ENCODE assay signal across 12 mouse cellular contexts in genomic region chr8:94922602-94923001, GRCm38 (mm10). TPM values are rescaled to one million over a fixed set of nuclear protein-coding genes. Genes with fewer than 3 reads are reported as not detected.
A peak's percentile ranks its signal among the peaks of the same experiment; 100 is the strongest.
DNase-seq lines count a peak whose midpoint lies in the region; ATAC-seq and TF ChIP-seq lines count a peak whose summit lies in the region.
"Had no signal": no experiment of that assay in that cellular context is flagged by ENCODE, and none has a peak within 500 bp of the region (broad histone marks: within the 10 kb centered on the region; RNA-seq: fewer than 3 reads in every experiment).

No protein-coding gene starts in this region.

- H3K9ac ChIP-seq in liver, embryonic 11.5 days (ENCODE audit: low read depth, low read length), result peak overlapping the region; percentile 52

- H3K36me3 ChIP-seq in kidney, adult 2 months (ENCODE audit: control insufficient read depth, insufficient read depth, low read length), result no peaks in the 10 kb centered on the region
- no peaks in the 10 kb centered on the region for H3K36me3 ChIP-seq in liver, embryonic 11.5 days (ENCODE audit: control insufficient read depth, insufficient read depth, low read length)

- TF ChIP-seq POLR2A in kidney, adult 2 months (IDR thresholded peaks at IDR 0.05; ENCODE audit: low read depth, low read length), result no peak

- no peaks in the 10 kb centered on the region for H3K9me3 ChIP-seq in liver, embryonic 11.5 days (ENCODE audit: control insufficient read depth, low read length)

- H3K4me2 ChIP-seq in liver, embryonic 11.5 days, result peak overlapping the region; percentile 59

- no peak for TF ChIP-seq CTCF in kidney, adult 2 months (conservative IDR thresholded peaks at IDR 0.05; ENCODE audit: insufficient read depth, insufficient read length, low read depth, low read length)

- 42% methylated on average over 8 of the region's 8 CpGs for WGBS in kidney, adult 2 months
- 16% methylated on average over 8 of the region's 8 CpGs for WGBS in liver, embryonic 11.5 days

- H3K4me1 ChIP-seq in kidney, adult 2 months (ENCODE audit: control insufficient read depth, insufficient read depth, low read length), result no peaks in the 10 kb centered on the region
- peaks cover 36% of the 10 kb centered on the region for H3K4me1 ChIP-seq in liver, embryonic 11.5 days (replicated peaks; ENCODE audit: control insufficient read depth, insufficient read depth, low read length)

- H3K27ac ChIP-seq in kidney, adult 2 months (ENCODE audit: insufficient read depth, low read depth, low read length), result no peak overlapping the region
- peak overlapping the region; percentile 90 for H3K27ac ChIP-seq in liver, embryonic 11.5 days (ENCODE audit: low read depth, low read length)

- no peaks in the 10 kb centered on the region for H3K27me3 ChIP-seq in kidney, adult 2 months (replicated peaks; ENCODE audit: control insufficient read depth, insufficient read depth, low read length)
- no peaks in the 10 kb centered on the region for H3K27me3 ChIP-seq in liver, embryonic 11.5 days (replicated peaks; ENCODE audit: control insufficient read depth, insufficient read depth, low read length)

- no peak overlapping the region for H3K4me3 ChIP-seq in kidney, adult 2 months (ENCODE audit: insufficient read depth, low read depth, low read length)
- H3K4me3 ChIP-seq in liver, embryonic 11.5 days (ENCODE audit: low read depth, low read length), result peak overlapping the region; percentile 24; the same call in 1 of the 2 replicates

- peak; percentile 49 for ATAC-seq in granulocyte monocyte progenitor cell, adult 5-6 weeks (replicated peaks; ENCODE audit: poor library complexity, severe bottlenecking)
- peak; percentile 80 for ATAC-seq in liver, embryonic 11.5 days (replicated peaks; ENCODE audit: low FRiP score)
- ATAC-seq in megakaryocyte progenitor cell, adult 5-6 weeks (replicated peaks; ENCODE audit: poor library complexity), result peak; percentile 68

- peak; percentile 37 for DNase-seq in kidney, adult 2 months
- DNase-seq in kidney, postnatal 4 days, result no peak
- DNase-seq in liver, embryonic 11.5 days (ENCODE audit: low spot score), result no peak
- DNase-seq in left cerebral cortex, adult 8-10 months (ENCODE audit: low spot score in 2 of 2), result no peak
- DNase-seq in ovary, adult 18-20 months (ENCODE audit: low spot score), result no peak
- no peak for DNase-seq in testis, postnatal 14 days (ENCODE audit: low spot score)
- DNase-seq: adrenal gland, postnatal 10 days; cerebellum, postnatal 25 days; kidney, postnatal 10 days; spleen, adult 18-20 months had no signal

RNA-seq across cellular contexts. Expression of gene Adgrg5, which starts 0.9 kb away (rescaled TPM):
- 0.56 and 2.6 TPM in 2 replicates for polyA plus RNA-seq in kidney, adult 2 months (2012; rRNA removed)
- not detected in 2 replicates for total RNA-seq in granulocyte monocyte progenitor cell, adult 5-6 weeks (2014; fragmentation: Nextera tagmentation)
- not detected in 2 replicates for total RNA-seq in granulocyte monocyte progenitor cell, adult 5-6 weeks (2017)
- polyA plus RNA-seq in liver, embryonic 11.5 days (2014; fragmentation: Nextera tagmentation; extraction: Ambion mirVana), result 1.9 and 2.0 TPM in 2 replicates
- total RNA-seq in megakaryocyte progenitor cell, adult 5-6 weeks (2015), result 0.17 TPM in 1 of 2 replicates, not detected in the other
- total RNA-seq in megakaryocyte progenitor cell, adult 5-6 weeks (2017), result not detected in 2 replicates
- under 1 TPM in 3 of 4 experiments, not detected in 1; 0.17 to 0.95 (median 0.46) TPM for total RNA-seq in left cerebral cortex, adult 8-10 months (2022)

RNA-seq across cellular contexts. Expression of gene Ccdc102a, which starts 4.7 kb away (rescaled TPM):
- polyA plus RNA-seq in kidney, adult 2 months (2012; rRNA removed), result 5.7 and 6.8 TPM in 2 replicates
- not detected in 2 replicates for total RNA-seq in granulocyte monocyte progenitor cell, adult 5-6 weeks (2014; fragmentation: Nextera tagmentation)
- total RNA-seq in granulocyte monocyte progenitor cell, adult 5-6 weeks (2017), result 0.34 and 1.5 TPM in 2 replicates
- 16.4 and 17.6 TPM in 2 replicates for polyA plus RNA-seq in liver, embryonic 11.5 days (2014; fragmentation: Nextera tagmentation; extraction: Ambion mirVana)
- total RNA-seq in megakaryocyte progenitor cell, adult 5-6 weeks (2015), result 0.25 and 0.32 TPM in 2 replicates
- 1.2 and 1.3 TPM in 2 replicates for total RNA-seq in megakaryocyte progenitor cell, adult 5-6 weeks (2017)
- total RNA-seq in left cerebral cortex, adult 8-10 months (2022), result 1 to 10 TPM; 1.2 to 2.2 (median 1.8) TPM

RNA-seq across cellular contexts. Expression of gene Dok4, which starts 46.5 kb away (rescaled TPM):
- 20.2 and 21.7 TPM in 2 replicates for polyA plus RNA-seq in kidney, adult 2 months (2012; rRNA removed)
- not detected in 2 replicates for total RNA-seq in granulocyte monocyte progenitor cell, adult 5-6 weeks (2014; fragmentation: Nextera tagmentation)
- 0.13 and 0.62 TPM in 2 replicates for total RNA-seq in granulocyte monocyte progenitor cell, adult 5-6 weeks (2017)
- 13.2 and 13.9 TPM in 2 replicates for polyA plus RNA-seq in liver, embryonic 11.5 days (2014; fragmentation: Nextera tagmentation; extraction: Ambion mirVana)
- total RNA-seq in megakaryocyte progenitor cell, adult 5-6 weeks (2015), result 0.49 TPM in 1 of 2 replicates, not detected in the other
- total RNA-seq in megakaryocyte progenitor cell, adult 5-6 weeks (2017), result 0.14 and 0.37 TPM in 2 replicates
- 10 to 100 TPM; 15.1 to 18.3 (median 17.3) TPM for total RNA-seq in left cerebral cortex, adult 8-10 months (2022)

RNA-seq across cellular contexts. Expression of gene Adgrg1, which starts 51.9 kb away (rescaled TPM):
- 342 and 447 TPM in 2 replicates for polyA plus RNA-seq in kidney, adult 2 months (2012; rRNA removed)
- total RNA-seq in granulocyte monocyte progenitor cell, adult 5-6 weeks (2014; fragmentation: Nextera tagmentation), result 115 and 208 TPM in 2 replicates
- 50.3 and 50.9 TPM in 2 replicates for total RNA-seq in granulocyte monocyte progenitor cell, adult 5-6 weeks (2017)
- polyA plus RNA-seq in liver, embryonic 11.5 days (2014; fragmentation: Nextera tagmentation; extraction: Ambion mirVana), result 125 and 137 TPM in 2 replicates
- 88.4 and 140 TPM in 2 replicates for total RNA-seq in megakaryocyte progenitor cell, adult 5-6 weeks (2015)
- total RNA-seq in megakaryocyte progenitor cell, adult 5-6 weeks (2017), result 48.8 and 85.6 TPM in 2 replicates
- 10 to 100 TPM; 72.9 to 94.8 (median 80.5) TPM for total RNA-seq in left cerebral cortex, adult 8-10 months (2022)

Comparison
In these comparisons a context has a peak if more than half of its experiments do, and no peak if none do; other contexts are left out.
1. RNA of gene Dok4, which starts 46.5 kb away (total RNA-seq): 15.1 to 18.3 TPM in left cerebral cortex, adult 8-10 months; 0.13 to 0.62 TPM in granulocyte monocyte progenitor cell, adult 5-6 weeks and 0.14 to 0.49 TPM in megakaryocyte progenitor cell, adult 5-6 weeks; every median in the first group is over 4 times any median in the second.
2. Peak in every context shown above with its lines, with median percentiles within 50 percentile points of each other: ATAC-seq.